Mouse (Mus musculus): ENCODE results near the gene BC107364.
"Not testable (repeated sequence)": the region's sequence is repeated elsewhere in the genome, so short reads cannot be mapped to it uniquely, and the experiment has no call there.

Gene BC107364

DNA sequence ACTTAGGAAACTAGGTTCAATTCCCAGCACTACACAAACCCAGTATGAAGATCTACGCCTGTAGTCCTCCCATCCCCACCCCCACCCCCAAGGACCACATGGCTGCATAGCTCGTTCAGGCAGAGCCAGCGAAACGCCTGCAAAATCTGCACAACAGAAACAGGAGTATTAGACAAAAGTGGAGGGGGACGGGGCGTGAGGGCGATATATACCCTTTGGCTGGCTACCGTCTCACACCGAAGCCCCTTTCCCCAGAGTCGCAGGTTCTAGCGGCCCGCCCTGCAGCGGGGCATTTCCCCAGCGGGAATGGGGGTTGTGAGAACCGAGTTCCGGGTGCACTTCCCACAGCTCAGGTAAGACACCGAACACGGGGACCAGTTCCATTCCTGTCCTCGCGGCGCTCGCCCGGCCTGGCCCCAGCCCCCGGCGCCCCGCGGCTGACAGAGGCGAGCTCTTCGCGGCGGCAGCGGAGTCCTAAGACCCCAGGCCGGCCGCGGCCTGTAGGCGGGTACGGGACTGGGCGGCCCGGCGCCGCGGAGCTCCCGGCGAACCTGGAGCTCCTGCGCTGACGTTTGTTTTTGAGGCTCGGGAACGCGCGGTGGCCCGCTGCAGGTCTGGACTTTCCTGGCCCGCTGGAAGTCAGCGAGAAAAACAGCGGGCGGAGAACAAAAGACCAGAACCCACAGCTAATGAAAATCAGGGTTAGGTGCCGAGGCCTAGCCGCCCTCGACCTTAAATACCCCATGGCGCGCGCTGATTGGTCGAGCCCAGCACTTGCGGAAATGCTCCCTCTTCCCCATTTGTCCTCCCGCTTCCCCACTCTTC is 37.8 kb downstream of the BC107364 start:
- DNase-seq (ENCODE audit: low spot score) = peak; percentile 49

- no peak for DNase-seq (ENCODE audit: low spot score)
Measured at GRCm38 (mm10) chr3:96413581-96414125, 38.5 kb downstream of the BC107364 start.

GRCm38 (mm10) chr3:96411821-96412220 is 40.3 kb downstream of the BC107364 start:
- no peak for DNase-seq (ENCODE audit: low spot score)

- no peak for DNase-seq (ENCODE audit: low spot score)
Measured at GRCm38 (mm10) chr3:96410966-96411365, 41.1 kb downstream of the BC107364 start.

DNA sequence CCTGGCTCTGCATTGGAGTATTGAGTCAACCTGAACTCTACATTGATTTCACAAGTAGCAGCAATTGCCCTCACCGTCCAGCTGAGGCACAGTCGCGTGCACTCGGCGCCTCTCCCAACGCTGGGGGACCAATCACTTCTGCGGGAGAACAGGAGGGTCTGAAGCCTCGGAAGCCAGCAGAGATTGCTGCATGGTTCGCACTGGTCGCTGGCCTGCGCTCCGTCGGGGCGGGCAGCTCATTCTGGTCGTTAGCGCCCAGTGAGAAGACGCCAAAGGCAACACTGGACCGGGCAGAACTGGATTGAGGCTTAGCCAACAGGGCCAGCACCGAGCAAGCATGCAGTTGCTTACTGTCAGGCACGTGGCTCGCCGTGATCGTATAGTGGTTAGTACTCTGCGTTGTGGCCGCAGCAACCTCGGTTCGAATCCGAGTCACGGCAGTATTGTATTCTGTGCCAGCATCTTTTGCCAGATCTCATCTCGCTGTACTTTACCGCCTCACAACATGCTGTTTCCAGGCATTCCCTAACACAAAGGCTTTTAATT is 42.3 kb downstream of the BC107364 start:
- no peak for DNase-seq (ENCODE audit: low spot score)

DNA sequence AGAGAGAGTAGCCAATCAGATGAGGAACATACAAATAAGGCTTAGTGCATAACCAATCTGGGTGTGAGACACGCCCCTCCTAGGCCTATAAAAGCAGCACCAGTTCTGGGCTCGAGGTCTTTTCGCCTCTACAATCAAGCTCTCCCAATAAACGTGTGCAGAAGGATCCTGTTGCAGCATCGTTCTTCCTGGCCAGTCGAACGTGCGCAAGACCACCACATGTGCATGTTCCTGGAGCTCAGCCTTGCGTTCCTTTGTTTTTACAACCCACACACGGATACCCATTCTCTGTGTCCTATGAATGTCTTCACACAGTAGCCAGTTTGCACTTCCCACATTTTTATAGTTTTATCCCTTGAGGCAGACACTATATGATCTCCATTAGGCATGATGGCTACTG is 44.0 kb downstream of the BC107364 start:
- not testable (repeated sequence) for DNase-seq (ENCODE audit: low spot score)

DNA sequence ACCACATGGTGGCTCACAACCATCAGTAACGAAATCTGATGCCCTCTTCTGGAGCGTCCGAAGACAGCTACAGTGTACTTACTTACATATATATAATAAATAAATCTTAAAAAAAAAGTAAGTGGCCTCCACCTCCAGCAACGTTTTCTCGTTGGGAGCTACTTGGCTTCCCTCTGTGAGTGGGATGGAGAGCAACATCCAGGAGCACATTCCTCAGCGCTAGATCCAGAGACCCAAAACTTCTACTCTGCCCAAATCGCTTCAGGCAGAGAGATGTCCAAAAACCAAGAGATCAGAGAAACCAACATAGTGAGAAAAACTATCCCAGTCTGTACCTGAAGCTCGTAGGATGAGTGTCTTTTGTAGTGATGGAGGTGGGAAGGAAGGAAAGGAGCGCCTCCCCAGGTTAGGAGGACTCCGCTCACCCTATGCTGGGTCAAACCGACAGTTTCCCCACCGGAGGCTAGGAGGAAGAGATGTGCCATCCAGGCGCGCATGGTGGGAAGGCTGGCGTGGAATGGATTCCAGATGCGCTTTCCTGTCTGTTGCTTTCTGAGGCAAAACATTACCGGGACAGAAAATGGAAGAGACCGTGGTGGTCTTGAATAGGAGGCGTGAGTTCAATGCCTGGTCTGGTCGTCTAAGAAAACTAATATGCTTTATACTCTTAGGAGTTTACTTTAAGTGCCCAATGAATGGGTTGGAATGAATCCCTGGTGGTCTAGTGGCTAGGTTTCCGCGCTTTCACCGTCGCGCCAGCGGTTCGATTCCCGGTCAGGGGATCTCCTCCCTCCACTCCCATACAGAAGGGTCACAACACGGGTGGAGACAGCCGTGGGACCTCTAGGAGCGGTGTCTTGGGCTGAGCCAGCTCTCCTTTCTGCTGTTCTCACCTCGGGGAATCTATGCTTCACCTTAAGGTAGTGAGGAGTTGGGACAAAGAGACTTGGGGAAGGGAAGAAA is 46.3 kb downstream of the BC107364 start:
- no peak for DNase-seq (ENCODE audit: low spot score)

- DNase-seq (ENCODE audit: low spot score) = no peak
Measured at GRCm38 (mm10) chr3:96405004-96405403, 47.1 kb downstream of the BC107364 start.

- DNase-seq (ENCODE audit: low spot score) = no peak
Measured at GRCm38 (mm10) chr3:96404450-96404849, 47.7 kb downstream of the BC107364 start.

GRCm38 (mm10) chr3:96403016-96403415 is 49.1 kb downstream of the BC107364 start:
- no peak for DNase-seq (ENCODE audit: low spot score)

DNA sequence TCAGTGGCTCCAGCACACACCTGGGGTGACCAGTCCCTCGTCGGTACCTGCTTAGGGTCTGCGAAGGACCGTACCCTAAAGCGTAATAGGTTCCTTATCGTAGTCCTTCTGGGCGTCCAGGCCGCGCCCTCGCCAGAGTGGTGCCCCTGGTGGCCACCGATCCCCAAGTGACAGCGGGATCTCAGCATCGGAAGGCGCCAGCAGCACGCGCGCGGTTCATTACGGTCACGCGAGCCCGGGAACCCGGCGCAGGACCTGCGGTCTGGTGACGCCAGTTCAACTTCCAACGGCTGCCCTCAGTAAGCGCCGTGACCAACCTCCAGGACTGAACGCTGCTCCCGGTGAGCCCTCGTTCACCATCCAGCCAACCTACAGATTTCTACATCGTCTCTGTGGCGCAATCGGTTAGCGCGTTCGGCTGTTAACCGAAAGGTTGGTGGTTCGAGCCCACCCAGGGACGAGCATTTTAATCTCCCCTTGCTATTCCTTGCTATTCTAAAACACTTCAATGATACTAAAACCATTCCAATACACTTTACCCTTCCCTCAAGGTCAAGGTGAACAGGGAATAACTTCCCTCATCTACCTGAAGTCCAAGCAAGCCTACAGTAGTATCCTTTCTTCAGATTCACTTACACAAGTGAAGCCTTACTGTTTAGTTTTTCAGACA is 50.1 kb downstream of the BC107364 start:
- no peak for DNase-seq (ENCODE audit: low spot score)

GRCm38 (mm10) chr3:96401474-96401831 is 50.7 kb downstream of the BC107364 start:
- DNase-seq (ENCODE audit: low spot score) = no peak

DNA sequence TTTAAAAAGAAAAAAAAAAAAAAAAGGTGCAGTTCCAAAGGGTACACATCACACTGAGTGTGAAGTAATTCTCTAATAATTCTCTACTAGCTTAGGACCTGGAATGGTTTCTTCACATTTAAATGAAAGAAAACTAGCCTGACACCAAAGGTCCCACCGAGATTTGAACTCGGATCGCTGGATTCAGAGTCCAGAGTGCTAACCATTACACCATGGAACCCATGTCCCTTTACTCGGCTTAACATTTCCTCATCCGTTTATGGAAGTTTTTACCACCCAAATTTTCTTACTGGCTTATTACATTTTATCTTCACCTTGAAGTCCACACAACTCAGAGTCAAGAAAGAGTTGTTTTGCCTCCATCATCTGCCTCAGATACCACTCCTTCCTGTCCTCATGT is 53.2 kb downstream of the BC107364 start:
- no peak for DNase-seq (ENCODE audit: low spot score)

- DNase-seq (ENCODE audit: low spot score) = no peak
Measured at GRCm38 (mm10) chr3:96396857-96397256, 55.2 kb downstream of the BC107364 start.

DNA sequence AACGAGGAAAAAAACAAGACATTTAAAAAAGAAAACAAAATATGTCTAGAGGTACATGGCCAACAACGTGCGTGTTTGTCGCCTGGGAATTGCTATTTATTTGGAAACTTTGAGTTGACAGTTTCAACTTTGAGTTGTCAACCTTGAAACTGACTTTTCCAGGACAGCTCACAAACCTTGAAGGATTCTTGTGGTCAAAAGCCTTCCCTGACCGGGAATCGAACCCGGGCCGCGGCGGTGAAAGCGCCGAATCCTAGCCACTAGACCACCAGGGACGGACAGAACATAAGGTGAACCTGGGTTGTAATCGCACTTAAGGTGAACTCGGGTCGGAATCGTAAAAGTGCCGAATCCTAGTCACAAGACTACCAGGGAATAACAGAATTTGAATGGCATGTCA is 64.9 kb downstream of the BC107364 start:
- not testable (repeated sequence) for DNase-seq (ENCODE audit: low spot score)
